Mouse (Mus musculus) A20 (cell line): Measurements from ENCODE around the gene Rpp30.

ENCODE experiments used
- DNase-seq: peaks from one replicate; pipeline ENCODE4 v3.0.0-alpha.2; 2011; ENCODE audit warnings: low read depth, low spot score

Rpp30 gene

GRCm38 (mm10) chr19:36128440-36128839 is 44.9 kb downstream of the Rpp30 start:
- DNase-seq: no peak

- DNase-seq: no peak
Measured at GRCm38 (mm10) chr19:36129213-36129612, 45.7 kb downstream of the Rpp30 start.

GRCm38 (mm10) chr19:36129643-36130042 is 46.1 kb downstream of the Rpp30 start:
- no peak for DNase-seq

- DNase-seq: no peak
Measured at GRCm38 (mm10) chr19:36130181-36130580, 46.7 kb downstream of the Rpp30 start.

- no peak for DNase-seq
Measured at GRCm38 (mm10) chr19:36131990-36132389, 48.5 kb downstream of the Rpp30 start.

GRCm38 (mm10) chr19:36133064-36133463 is 49.5 kb downstream of the Rpp30 start:
- no peak for DNase-seq

DNA sequence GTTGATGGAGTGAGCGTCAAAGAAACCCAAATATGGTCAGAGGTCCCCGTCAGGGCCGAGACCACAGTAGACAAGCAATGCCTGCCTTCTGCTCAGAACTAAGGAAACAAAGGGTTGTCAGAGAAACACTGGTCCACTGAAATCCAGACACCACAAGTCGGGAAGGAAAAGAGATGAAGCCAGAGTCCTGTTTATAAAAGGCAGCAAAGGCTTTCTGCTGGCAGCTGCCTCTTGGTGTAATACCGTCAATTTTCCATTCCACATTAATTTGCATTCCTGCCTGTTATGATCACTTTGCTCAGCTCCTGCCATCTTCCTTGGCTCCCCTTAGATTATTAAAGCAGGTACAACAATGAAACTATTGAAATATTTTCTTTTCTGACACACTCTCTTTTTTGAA is 50.2 kb downstream of the Rpp30 start:
- DNase-seq: no peak

DNA sequence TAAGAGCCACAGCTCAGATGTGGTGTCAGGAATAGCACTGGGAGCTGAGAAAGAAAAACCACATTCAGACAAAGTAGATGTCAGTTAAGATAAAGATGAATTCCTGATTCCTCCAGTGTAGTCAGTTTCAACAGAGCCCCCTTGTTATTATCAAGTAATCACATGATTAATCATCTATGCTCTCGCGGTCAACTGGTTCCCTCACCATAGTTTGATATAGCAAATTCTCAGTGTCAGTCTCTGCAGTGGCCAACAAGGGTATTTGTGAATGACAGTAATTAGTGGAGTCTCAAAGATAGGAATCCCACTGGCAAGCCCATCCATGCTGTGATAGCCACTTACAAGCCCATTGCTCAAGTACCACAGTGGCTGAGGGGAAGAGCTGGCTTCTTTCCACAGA is 60.1 kb downstream of the Rpp30 start:
- no peak for DNase-seq

GRCm38 (mm10) chr19:36148578-36148977 is 65.1 kb downstream of the Rpp30 start:
- DNase-seq: no peak

DNA sequence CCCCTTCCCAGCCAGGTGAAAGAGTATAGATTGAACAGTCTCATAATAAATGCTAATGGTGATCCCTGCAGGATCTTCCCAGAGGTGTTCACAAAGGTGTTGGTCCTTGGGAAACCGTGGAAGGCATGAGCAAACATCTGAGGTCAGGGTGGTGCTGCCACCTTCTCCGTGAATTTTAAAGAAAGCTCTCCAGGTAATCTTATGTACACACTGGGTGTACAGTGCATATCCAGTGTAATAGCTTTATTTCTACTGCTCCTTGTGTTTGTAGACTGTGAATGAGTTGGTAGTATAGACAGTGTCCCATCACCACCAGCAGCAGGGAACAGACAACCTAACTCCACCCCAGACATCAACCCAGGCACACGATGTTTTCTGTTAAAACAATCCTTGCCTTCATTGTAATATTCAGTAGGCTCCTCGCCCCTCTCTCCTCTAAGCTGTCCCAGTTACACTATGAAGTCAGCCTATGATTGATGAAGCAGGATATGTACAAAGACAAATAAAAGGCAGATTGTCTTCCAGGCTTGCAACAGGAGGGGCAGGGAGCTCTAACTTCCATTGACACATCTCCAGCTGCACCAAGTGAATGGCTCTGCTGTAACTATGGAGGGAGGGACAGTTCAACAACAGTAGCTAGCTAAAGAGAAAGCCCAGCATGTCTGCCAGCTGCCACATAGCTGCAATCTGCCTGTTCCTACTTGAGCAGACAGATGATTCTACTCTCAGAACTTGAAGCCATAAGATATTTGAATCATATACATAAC is 66.9 kb downstream of the Rpp30 start:
- no peak for DNase-seq
